Mouse (Mus musculus) frontal cortex, postnatal 14 days (tissue): ENCODE measurements around the gene Slc25a4.

Experiments
- DNase-seq, 2 experiments: peaks; one replicate each; pipeline ENCODE4 v3.0.0; 2022; ENCODE audit warnings: low spot score in 2 of 2

Slc25a4 gene

GRCm38 (mm10) chr8:46204974-46205640, 6.0 kb downstream of the Slc25a4 start:
- no peak for DNase-seq

DNA sequence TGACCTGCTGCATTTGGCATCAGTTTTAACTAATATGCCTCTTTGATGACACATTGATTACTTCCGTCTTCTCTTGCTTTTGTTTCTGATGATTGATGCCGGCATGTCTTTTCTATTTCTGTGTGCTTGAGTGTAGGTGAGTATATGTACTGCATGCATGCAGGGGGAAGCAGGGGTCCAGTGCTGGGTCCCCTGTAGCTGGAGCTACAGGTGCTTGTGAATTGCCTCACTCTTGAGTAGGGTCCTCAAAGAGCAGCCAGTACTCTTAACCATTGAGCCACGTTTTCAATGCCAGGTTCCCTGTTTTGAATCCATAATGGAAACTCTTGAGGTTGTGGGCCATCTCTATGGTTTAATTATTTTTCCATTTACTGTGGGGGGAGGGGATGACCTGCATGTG, 6.8 kb downstream of the Slc25a4 start:
- no peak for DNase-seq

- no peak for DNase-seq
Observed at GRCm38 (mm10) chr8:46202350-46202749, 8.7 kb downstream of the Slc25a4 start.

GRCm38 (mm10) chr8:46197673-46198072, 13.4 kb downstream of the Slc25a4 start:
- DNase-seq, result no peak

GRCm38 (mm10) chr8:46196877-46197276, 14.2 kb downstream of the Slc25a4 start:
- DNase-seq, result no peak

DNA sequence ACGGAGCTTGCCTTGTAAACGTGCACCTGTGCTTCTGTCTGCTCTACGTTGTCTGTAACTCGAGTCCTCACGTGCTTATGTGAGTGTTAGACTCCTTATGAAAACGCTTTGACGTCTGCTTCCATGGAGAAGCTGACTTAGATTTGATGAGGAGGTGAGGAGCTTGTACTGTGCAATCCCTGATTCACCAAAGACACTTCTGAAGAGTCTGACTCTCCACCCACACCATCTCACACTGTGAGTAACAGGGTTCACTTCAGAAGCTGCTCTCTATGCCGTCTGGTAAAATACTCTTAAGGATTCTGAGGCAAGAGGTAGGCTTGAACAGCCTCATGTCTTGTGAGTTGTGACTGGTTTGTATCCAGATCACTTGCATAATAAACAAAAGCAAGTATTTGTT, 18.0 kb downstream of the Slc25a4 start:
- no peak for DNase-seq

DNA sequence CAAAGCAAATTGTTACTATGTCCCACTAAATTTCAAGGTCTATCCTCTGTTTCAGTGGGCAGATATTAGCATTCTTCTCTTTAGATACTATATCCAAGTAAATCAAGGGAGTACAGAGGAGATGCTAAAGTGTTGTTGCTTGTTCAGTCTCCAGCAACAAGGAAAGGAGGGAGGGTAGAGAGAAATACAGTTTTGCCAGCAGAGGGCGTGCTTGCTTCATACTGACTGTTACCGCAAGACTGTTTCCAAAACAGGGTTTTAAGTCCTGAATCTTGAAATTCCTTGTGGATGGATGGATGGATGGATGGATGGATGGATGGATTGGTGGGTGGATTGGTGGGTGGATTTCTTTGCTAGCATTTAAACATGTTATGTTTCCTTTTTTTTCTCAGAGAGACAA, 25.7 kb downstream of the Slc25a4 start:
- DNase-seq, result peak in 1 of 2 experiments; percentile 45

DNA sequence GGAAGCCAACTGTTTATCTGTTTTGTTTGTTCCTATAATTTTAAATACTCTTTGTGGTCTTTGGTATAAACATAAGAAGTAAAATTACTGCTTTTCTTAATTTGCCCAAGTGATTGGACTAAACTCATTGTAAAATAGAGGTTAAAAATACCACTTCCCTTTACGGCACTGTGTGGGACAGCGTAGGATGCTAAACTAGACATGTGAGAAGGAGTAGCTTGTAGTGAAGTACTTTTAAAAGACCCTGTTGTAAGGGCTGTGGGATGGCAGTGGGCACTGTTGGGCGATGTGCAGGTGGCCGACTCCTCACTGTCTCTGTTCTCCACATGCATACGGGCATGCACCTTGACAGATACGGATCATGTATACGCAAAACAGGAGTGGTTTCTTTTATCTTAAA, 30.9 kb downstream of the Slc25a4 start:
- no peak for DNase-seq

GRCm38 (mm10) chr8:46173651-46174050, 37.4 kb downstream of the Slc25a4 start:
- DNase-seq, result no peak

- DNase-seq, result no peak
Observed at GRCm38 (mm10) chr8:46163870-46164190, 47.3 kb downstream of the Slc25a4 start.

- peak; percentile 90 to 94 for DNase-seq
Observed at GRCm38 (mm10) chr8:46162953-46163869, 47.9 kb downstream of the Slc25a4 start.
